Mouse (Mus musculus) heart, embryonic 15.5 days (tissue): Measurements from ENCODE around the gene P3h4. TPM values are rescaled to one million over a fixed set of nuclear protein-coding genes. Genes with fewer than 3 reads are reported as not detected.
A peak's percentile ranks its signal among the peaks of the same experiment; 100 is the strongest.
"Not testable (repeated sequence)": the region's sequence is repeated elsewhere in the genome, so short reads cannot be mapped to it uniquely, and the experiment has no call there.

Experiments
- ATAC-seq: fragments of 200-750 bp; cut with Nextera tagmentation; replicated peaks from 2 replicates; pipeline ENCODE4 v1.8.0; 2017; ENCODE audit warnings: low read depth, moderate TSS enrichment; ENCODE audit not compliant: insufficient number of reproducible peaks, insufficient read depth, low FRiP score
- H3K27ac ChIP-seq: fragments of 300-500 bp; sonication (generic); 2 replicates; pipeline ENCODE4 v1.5.1; 2015; ENCODE audit warnings: mild to moderate bottlenecking, inconsistent platforms
- H3K27me3 ChIP-seq: fragments of 300-500 bp; sonication (generic); 2 replicates; pipeline ENCODE4 v1.6.1; 2015; ENCODE audit warnings: inconsistent platforms
- H3K36me3 ChIP-seq: fragments of 300-500 bp; sonication (generic); 2 replicates; pipeline ENCODE4 v1.6.1; 2015; ENCODE audit warnings: mild to moderate bottlenecking, inconsistent platforms
- H3K4me1 ChIP-seq: fragments of 300-500 bp; sonication (generic); replicated peaks from 2 replicates; pipeline ENCODE4 v1.6.1; 2015; ENCODE audit warnings: inconsistent platforms
- H3K4me2 ChIP-seq: fragments of 300-500 bp; sonication (generic); 2 replicates; pipeline ENCODE4 v1.6.1; 2015; ENCODE audit warnings: inconsistent platforms, mild to moderate bottlenecking, moderate library complexity
- H3K4me3 ChIP-seq: fragments of 300-500 bp; sonication (generic); 2 replicates; pipeline ENCODE4 v1.5.1; 2015; ENCODE audit warnings: mild to moderate bottlenecking, inconsistent platforms
- H3K9ac ChIP-seq: fragments of 300-500 bp; sonication (generic); 2 replicates; pipeline ENCODE4 v1.6.1; 2015; ENCODE audit warnings: mild to moderate bottlenecking, inconsistent platforms
- H3K9me3 ChIP-seq: fragments of 300-500 bp; sonication (generic); replicated peaks from 2 replicates; pipeline ENCODE4 v1.6.1; 2016; ENCODE audit warnings: inconsistent platforms
- WGBS: fragments of 180-500 bp; shearing (Covaris S2); methylation state at CpG from one replicate; pipeline ENCODE4 v1.1.7; 2015; ENCODE audit warnings: mixed read lengths; 5-methylcytosine and 5-hydroxymethylcytosine counted together
- polyA plus RNA-seq: library from polyadenylated mRNA; unstranded; fragments of >200 nt; fragmentation: Nextera tagmentation; extraction: Ambion mirVana; gene quantifications from 2 replicates; pipeline ENCODE4 v1.2.1, GENCODE M21; 2015

Gene P3h4
- polyA plus RNA-seq, 1 experiment from 2014 or later: 48.3 TPM

GRCm38 (mm10) chr11:100376005-100376404 lies 38.6 kb downstream of the P3h4 start:
- Histone ChIP-seq H3K4me1 (no peaks in the 10 kb centered on the region), H3K27me3 (no peaks in the 10 kb centered on the region), H3K27ac (no peak overlapping the region; the same call in 1 of the 2 replicates), H3K9me3 (no peaks in the 10 kb centered on the region), H3K4me3 (no peak overlapping the region), H3K9ac (no peak overlapping the region), H3K36me3 (peaks cover 93% of the 10 kb centered on the region), H3K4me2 (no peak overlapping the region)
- no peak for ATAC-seq
- WGBS: 64% methylated on average over 4 of the region's 4 CpGs

DNA sequence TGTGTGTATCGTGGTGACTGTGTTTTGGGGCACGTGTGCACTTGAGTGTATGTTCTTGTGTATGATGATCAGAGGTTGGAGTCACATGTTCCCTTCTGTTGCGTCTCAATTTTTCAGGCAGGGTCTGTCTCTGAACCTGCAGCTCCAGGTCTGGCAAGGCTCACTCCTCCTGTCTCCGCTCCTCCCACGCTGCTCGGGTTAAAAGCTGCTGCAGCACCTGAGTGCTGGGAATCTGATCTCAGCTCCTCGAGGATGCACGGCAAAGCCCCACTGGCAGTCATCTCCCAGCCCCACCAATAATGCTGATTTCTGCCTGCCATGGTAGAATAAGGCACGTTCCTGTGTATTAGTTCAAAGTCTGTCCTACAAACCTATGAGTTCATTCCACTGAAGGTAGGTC lies 39.5 kb downstream of the P3h4 start:
- no peak overlapping the region for H3K4me3 ChIP-seq
- ATAC-seq: no peak
- peaks cover 2% of the 10 kb centered on the region; the same call in 1 of the 2 replicates for H3K4me1 ChIP-seq
- H3K9ac ChIP-seq: no peak overlapping the region
- no peak overlapping the region for H3K27ac ChIP-seq
- peaks cover 93% of the 10 kb centered on the region for H3K36me3 ChIP-seq
- no peaks in the 10 kb centered on the region for H3K27me3 ChIP-seq
- 86% methylated on average over 9 of the region's 9 CpGs for WGBS
- H3K9me3 ChIP-seq: no peaks in the 10 kb centered on the region
- no peak overlapping the region for H3K4me2 ChIP-seq

GRCm38 (mm10) chr11:100371981-100372558 lies 42.6 kb downstream of the P3h4 start:
- ATAC-seq: no peak

DNA sequence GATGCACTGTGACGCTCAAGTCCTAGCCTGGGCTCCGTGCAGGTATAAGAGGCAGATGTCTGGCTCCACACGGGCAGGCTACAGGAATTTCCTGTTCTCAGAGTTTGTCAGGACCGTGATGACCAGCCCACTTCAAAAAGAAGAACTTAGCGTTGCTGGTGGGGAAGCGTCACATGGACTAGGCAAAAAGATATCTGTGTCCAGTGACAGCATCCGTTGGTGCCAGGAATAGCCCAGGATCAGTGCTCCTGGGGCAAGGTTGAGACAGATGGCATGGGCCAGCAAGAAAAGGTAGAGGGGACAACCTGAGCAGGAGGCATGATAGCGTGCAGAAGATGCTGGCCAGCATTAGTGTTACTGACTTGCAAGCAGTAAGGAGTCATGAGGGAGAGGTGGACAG lies 44.8 kb downstream of the P3h4 start:
- Histone ChIP-seq H3K36me3 (peaks cover 47% of the 10 kb centered on the region), H3K4me1 (peaks cover 10% of the 10 kb centered on the region; the same call in 1 of the 2 replicates), H3K4me3 (no peak overlapping the region), H3K27me3 (no peaks in the 10 kb centered on the region), H3K9ac (no peak overlapping the region), H3K27ac (no peak overlapping the region), H3K9me3 (no peaks in the 10 kb centered on the region), H3K4me2 (no peak overlapping the region)
- no peak for ATAC-seq
- 54% methylated on average over 8 of the region's 8 CpGs for WGBS

More at GRCm38 (mm10) chr11:100371981-100372558, 42.6 kb downstream of the P3h4 start:
- 90% methylated on average over 7 of the region's 8 CpGs for WGBS
- Histone ChIP-seq H3K4me3 (no peak overlapping the region), H3K9ac (no peak overlapping the region), H3K9me3 (no peaks in the 10 kb centered on the region), H3K27me3 (no peaks in the 10 kb centered on the region), H3K4me2 (no peak overlapping the region), H3K36me3 (peaks cover 68% of the 10 kb centered on the region), H3K27ac (no peak overlapping the region), H3K4me1 (peaks cover 10% of the 10 kb centered on the region; the same call in 1 of the 2 replicates)

GRCm38 (mm10) chr11:100369145-100369544 lies 45.5 kb downstream of the P3h4 start:
- H3K36me3 ChIP-seq: peaks cover 43% of the 10 kb centered on the region
- no peak overlapping the region for H3K9ac ChIP-seq
- no peak for ATAC-seq
- 0 out of 2 replicates have a peak, but pooled peaks cover under 1% of the 10 kb centered on the region for H3K27me3 ChIP-seq
- 56% methylated on average over 7 of the region's 7 CpGs for WGBS
- no peak overlapping the region for H3K4me3 ChIP-seq
- peaks cover 10% of the 10 kb centered on the region; the same call in 1 of the 2 replicates for H3K4me1 ChIP-seq
- no peak overlapping the region for H3K27ac ChIP-seq
- no peaks in the 10 kb centered on the region for H3K9me3 ChIP-seq
- no peak overlapping the region for H3K4me2 ChIP-seq

- Histone ChIP-seq H3K27me3 (peaks cover 28% of the 10 kb centered on the region), H3K4me1 (peaks cover 7% of the 10 kb centered on the region), H3K4me2 (no peak overlapping the region), H3K36me3 (no peaks in the 10 kb centered on the region), H3K4me3 (no peak overlapping the region), H3K9me3 (no peaks in the 10 kb centered on the region), H3K27ac (no peak overlapping the region), H3K9ac (no peak overlapping the region)
- peak; percentile 42; the same call in 1 of the 2 replicates for ATAC-seq
- 16% methylated on average over 12 of the region's 12 CpGs for WGBS
These were observed 51.6 kb downstream of the P3h4 start for GRCm38 (mm10) chr11:100362979-100363562.

DNA sequence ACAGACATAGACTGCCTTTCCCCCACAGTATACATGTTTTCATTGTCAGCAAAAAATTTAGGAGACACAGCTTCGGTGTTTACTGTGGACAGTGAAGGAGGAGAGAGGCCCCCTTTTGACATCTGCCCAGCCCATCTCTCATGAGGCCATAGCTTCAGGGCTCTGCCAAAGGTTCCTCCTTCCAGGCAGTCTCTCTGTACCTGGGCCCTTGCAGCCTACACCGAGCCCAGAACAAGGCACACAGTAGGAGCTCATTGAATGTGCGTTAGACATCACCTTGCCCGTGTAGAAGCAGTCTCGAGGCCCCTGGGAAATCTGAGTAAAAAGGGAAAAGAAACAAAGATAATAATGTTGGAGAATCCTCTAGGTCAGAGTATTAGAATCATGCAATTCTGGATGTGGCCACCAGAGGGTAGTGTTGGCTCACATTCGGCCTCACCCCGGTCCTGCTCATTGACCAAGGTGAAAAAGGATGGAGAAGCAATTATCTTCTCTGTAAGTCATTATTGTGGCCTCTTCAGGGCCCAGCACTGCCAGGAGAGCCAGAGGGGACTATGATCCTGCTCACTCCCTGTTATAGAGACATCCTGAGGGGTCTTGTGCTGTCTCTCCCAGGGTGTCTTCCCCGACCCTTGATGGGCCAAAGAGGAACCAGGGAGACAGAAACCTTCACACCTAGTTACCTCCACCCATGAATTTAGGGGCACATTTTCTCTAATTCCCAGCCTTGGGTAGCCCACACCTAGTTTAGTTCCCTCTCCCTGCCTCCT lies 52.2 kb downstream of the P3h4 start:
- Histone ChIP-seq H3K4me1 (peaks cover 7% of the 10 kb centered on the region), H3K36me3 (no peaks in the 10 kb centered on the region), H3K9me3 (no peaks in the 10 kb centered on the region), H3K9ac (no peak overlapping the region), H3K27ac (no peak overlapping the region), H3K4me2 (no peak overlapping the region), H3K4me3 (no peak overlapping the region), H3K27me3 (peaks cover 32% of the 10 kb centered on the region)
- 14% methylated on average over 8 of the region's 8 CpGs for WGBS
- ATAC-seq: no peak

- H3K36me3 ChIP-seq, H3K4me3 ChIP-seq, H3K27ac ChIP-seq, H3K4me1 ChIP-seq, H3K4me2 ChIP-seq, H3K9me3 ChIP-seq, ATAC-seq, H3K9ac ChIP-seq: not testable (repeated sequence)
- peaks cover 40% of the 10 kb centered on the region for H3K27me3 ChIP-seq
- no CpG with 5 or more reads among the region's 13 CpGs for WGBS
These were observed 53.6 kb downstream of the P3h4 start for GRCm38 (mm10) chr11:100361059-100361458.

DNA sequence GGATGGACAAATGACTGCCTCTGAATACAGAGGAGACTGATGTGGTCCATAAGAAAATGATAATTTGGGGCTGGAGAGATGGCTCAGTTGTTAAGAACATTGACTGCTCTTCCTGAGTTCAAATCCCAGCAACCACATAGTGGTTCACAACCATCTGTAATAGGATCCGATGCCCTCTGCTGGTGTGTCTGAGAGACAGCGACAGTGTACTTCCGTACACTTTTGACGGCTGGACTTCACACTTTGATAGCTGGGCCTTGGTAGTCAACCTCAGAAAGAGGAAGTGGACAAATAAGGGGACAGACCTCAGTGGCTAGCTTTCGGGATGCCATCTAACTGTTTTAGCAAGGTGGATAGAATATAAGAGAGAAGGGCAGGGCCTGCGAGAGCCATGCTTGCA lies 54.5 kb downstream of the P3h4 start:
- ATAC-seq: no peak

More for the DNA sequence above, 54.5 kb downstream of the P3h4 start:
- Histone ChIP-seq H3K4me1 (peaks cover 11% of the 10 kb centered on the region), H3K9me3 (no peaks in the 10 kb centered on the region), H3K27me3 (peaks cover 41% of the 10 kb centered on the region), H3K27ac (no peak overlapping the region), H3K36me3 (no peaks in the 10 kb centered on the region), H3K4me3 (no peak overlapping the region), H3K9ac (no peak overlapping the region), H3K4me2 (no peak overlapping the region)
- WGBS: 72% methylated on average over 6 of the region's 6 CpGs
